Mouse (Mus musculus) heart, postnatal 25 days (tissue): ENCODE results near the gene Serpinf2. TPM values are rescaled to one million over a fixed set of nuclear protein-coding genes. Genes with fewer than 3 reads are reported as not detected.

Experiments
- DNase-seq: peaks from one replicate; pipeline ENCODE4 v3.0.0; 2022; ENCODE audit warnings: low spot score
- intact Hi-C: fragments of 180-260 bp; cut with DNase I; formaldehyde crosslinking; loops from one replicate; pipeline ENCODE4 v1.15.1; 2025
- total RNA-seq, 2 experiments: library from RNA; stranded (reverse); gene quantifications; 2 replicates each; pipeline ENCODE4 v1.2.3; 2021

Serpinf2 gene
- total RNA-seq = not detected

- intact Hi-C loops = no loop called here
- no peak for DNase-seq
These were observed at the start of gene Serpinf2 for GRCm38 (mm10) chr11:75439363-75439762. Gene Serpinf2, minus strand, starts transcription at chr11:75439591.

- DNase-seq = no peak
- intact Hi-C loops = loop anchor here (5.0 to 10.0 kb wide), 2 partner anchors 85 to 313 kb away; partner anchors contain the start of gene Ovca2
These were observed 48.1 kb upstream of the Serpinf2 start for GRCm38 (mm10) chr11:75487496-75487895.

GRCm38 (mm10) chr11:75486601-75487285 lies 47.4 kb upstream of the Serpinf2 start, which contains the start of gene Prpf8:
Gene Prpf8, plus strand, starts transcription at chr11:75486816.
- intact Hi-C loops = loop anchor here (5.0 to 10.0 kb wide), 2 partner anchors 84 to 312 kb away; partner anchors contain the start of gene Ovca2
- DNase-seq = peak; percentile 97

GRCm38 (mm10) chr11:75486192-75486591 lies 46.8 kb upstream of the Serpinf2 start:
- intact Hi-C loops = loop anchor here (5.0 to 10.0 kb wide), 2 partner anchors 84 to 311 kb away; partner anchors contain the start of gene Ovca2
- no peak for DNase-seq

GRCm38 (mm10) chr11:75473376-75473775 lies 34.0 kb upstream of the Serpinf2 start:
- intact Hi-C loops = no loop called here
- DNase-seq = no peak

- DNase-seq = no peak
- intact Hi-C loops = no loop called here
These were observed 33.2 kb upstream of the Serpinf2 start for GRCm38 (mm10) chr11:75472469-75473081.

GRCm38 (mm10) chr11:75470675-75471074 lies 31.3 kb upstream of the Serpinf2 start:
- intact Hi-C loops = no loop called here
- no peak for DNase-seq

GRCm38 (mm10) chr11:75469261-75469660 lies 29.9 kb upstream of the Serpinf2 start:
- intact Hi-C loops = no loop called here
- DNase-seq = no peak

- intact Hi-C loops = no loop called here
- no peak for DNase-seq
These were observed 29.0 kb upstream of the Serpinf2 start for GRCm38 (mm10) chr11:75468410-75468809.

GRCm38 (mm10) chr11:75467512-75468215 lies 28.3 kb upstream of the Serpinf2 start:
- peak; percentile 73 for DNase-seq
- intact Hi-C loops = no loop called here

- intact Hi-C loops = no loop called here
- no peak for DNase-seq
These were observed 27.5 kb upstream of the Serpinf2 start for GRCm38 (mm10) chr11:75466731-75467505.

GRCm38 (mm10) chr11:75465051-75465450 lies 25.7 kb upstream of the Serpinf2 start:
- intact Hi-C loops = no loop called here
- no peak for DNase-seq

- intact Hi-C loops = loop anchor here (5.0 kb wide), 1 partner anchor 117 kb away; the partner anchor contains the start of genes Rpa1 and Smyd4
- no peak for DNase-seq
These were observed 25.0 kb upstream of the Serpinf2 start for GRCm38 (mm10) chr11:75464417-75464816.

- intact Hi-C loops = loop anchor here (5.0 kb wide), 1 partner anchor 116 kb away; the partner anchor contains the start of genes Rpa1 and Smyd4
- DNase-seq = no peak
These were observed 24.2 kb upstream of the Serpinf2 start for GRCm38 (mm10) chr11:75463624-75464023.

- peak; percentile 87 for DNase-seq
- intact Hi-C loops = loop anchor here (5.0 kb wide), 1 partner anchor 116 kb away; the partner anchor contains the start of genes Rpa1 and Smyd4
These were observed 23.5 kb upstream of the Serpinf2 start for GRCm38 (mm10) chr11:75462865-75463336.

- intact Hi-C loops = loop anchor here (5.0 kb wide), 1 partner anchor 115 kb away; the partner anchor contains the start of genes Rpa1 and Smyd4
- peak; percentile 89 for DNase-seq
These were observed 22.9 kb upstream of the Serpinf2 start for GRCm38 (mm10) chr11:75462253-75462783.

- DNase-seq = no peak
- intact Hi-C loops = loop anchor here (5.0 kb wide), 1 partner anchor 114 kb away; the partner anchor contains the start of genes Rpa1 and Smyd4
These were observed 22.4 kb upstream of the Serpinf2 start for GRCm38 (mm10) chr11:75461743-75462252.

- intact Hi-C loops = loop anchor here (1.0 to 5.0 kb wide), 2 partner anchors 49 to 114 kb away; partner anchors contain the start of genes Rilp, Rpa1 and Smyd4
- peak; percentile 100 for DNase-seq
These were observed 21.7 kb upstream of the Serpinf2 start, which contains the start of gene Tlcd2 for GRCm38 (mm10) chr11:75460844-75461742. Gene Tlcd2, plus strand, starts transcription at chr11:75461715.
